Mouse (Mus musculus): Measurements from ENCODE around the gene Trmo.

- TF ChIP-seq CTCF (IDR thresholded peaks at IDR 0.05; ENCODE audit: control insufficient read depth, insufficient read depth, insufficient read length), result no peak
- no peak for TF ChIP-seq USF1 (IDR thresholded peaks at IDR 0.05; ENCODE audit: low read depth)
- TF ChIP-seq MYOD1 (IDR thresholded peaks at IDR 0.05; ENCODE audit: control insufficient read depth, insufficient read length, low read depth), result no peak
- no peak for TF ChIP-seq CEBPB (IDR thresholded peaks at IDR 0.05; ENCODE audit: low read depth)
- no peak for TF ChIP-seq FOSL1 (IDR thresholded peaks at IDR 0.05; ENCODE audit: insufficient read depth, low read length, poor library complexity, severe bottlenecking)
- no peak for TF ChIP-seq MAX (IDR thresholded peaks at IDR 0.05)
- no peak for TF ChIP-seq MYOG (IDR thresholded peaks at IDR 0.05; ENCODE audit: control insufficient read depth, extremely low read depth, insufficient read length)
Measured at GRCm38 (mm10) chr4:46413406-46413805, 24.2 kb upstream of the Trmo start, which contains the start of gene Hemgn.
